Mouse (Mus musculus) ES-Bruce4 (cell line): ENCODE results near the gene Mpp2. TPM values are rescaled to one million over a fixed set of nuclear protein-coding genes. Genes with fewer than 3 reads are reported as not detected.

Source experiments
- H3K27ac ChIP-seq: 2 replicates; pipeline ENCODE4 v1.5.1; 2012; ENCODE audit warnings: low read length, inconsistent platforms; ENCODE audit not compliant: insufficient read depth
- H3K27me3 ChIP-seq: 2 replicates; pipeline ENCODE4 v1.6.1; 2012; ENCODE audit warnings: mild to moderate bottlenecking, low read length, inconsistent platforms; ENCODE audit not compliant: control insufficient read depth, poor library complexity, insufficient read depth, severe bottlenecking
- H3K36me3 ChIP-seq: 2 replicates; pipeline ENCODE4 v1.6.1; 2012; ENCODE audit warnings: inconsistent platforms, mild to moderate bottlenecking, low read length, moderate library complexity; ENCODE audit not compliant: control insufficient read depth, poor library complexity, insufficient read depth, severe bottlenecking
- H3K4me1 ChIP-seq: one replicate; pipeline ENCODE4 v1.8.1; 2011; ENCODE audit warnings: low read length; ENCODE audit not compliant: control insufficient read depth, insufficient read depth
- H3K4me3 ChIP-seq: 2 replicates; pipeline ENCODE4 v1.5.1; 2011; ENCODE audit warnings: low read depth, mild to moderate bottlenecking, low read length
- H3K9ac ChIP-seq: 2 replicates; pipeline ENCODE4 v1.6.1; 2012; ENCODE audit warnings: low read depth, mild to moderate bottlenecking, inconsistent platforms; ENCODE audit not compliant: poor library complexity, severe bottlenecking
- H3K9me3 ChIP-seq: replicated peaks from 2 replicates; pipeline ENCODE4 v1.6.1; 2012; ENCODE audit warnings: mild to moderate bottlenecking, low read length, inconsistent platforms; ENCODE audit not compliant: control insufficient read depth, poor library complexity, insufficient read depth, severe bottlenecking
- CTCF ChIP-seq: IDR thresholded peaks from one replicate; pipeline ENCODE4 v1.8.1; 2011; ENCODE audit warnings: low read depth, low read length
- EP300 ChIP-seq: IDR thresholded peaks from 2 replicates; pipeline ENCODE4 v1.6.1; 2011; ENCODE audit warnings: low read depth, low read length; ENCODE audit not compliant: insufficient read depth
- POLR2A ChIP-seq: IDR thresholded peaks from one replicate; pipeline ENCODE4 v1.8.1; 2011; ENCODE audit warnings: low read length; ENCODE audit not compliant: insufficient read depth
- polyA plus RNA-seq: library from polyadenylated mRNA; stranded (reverse); fragments of >200 nt; gene quantifications from 2 replicates; pipeline ENCODE4 v1.2.4, GENCODE M21; 2011; ENCODE audit warnings: low read depth; ENCODE audit not compliant: missing spikeins, insufficient read depth, insufficient read length

The Mpp2 gene
- polyA plus RNA-seq, 1 experiment = 3.6 TPM

DNA sequence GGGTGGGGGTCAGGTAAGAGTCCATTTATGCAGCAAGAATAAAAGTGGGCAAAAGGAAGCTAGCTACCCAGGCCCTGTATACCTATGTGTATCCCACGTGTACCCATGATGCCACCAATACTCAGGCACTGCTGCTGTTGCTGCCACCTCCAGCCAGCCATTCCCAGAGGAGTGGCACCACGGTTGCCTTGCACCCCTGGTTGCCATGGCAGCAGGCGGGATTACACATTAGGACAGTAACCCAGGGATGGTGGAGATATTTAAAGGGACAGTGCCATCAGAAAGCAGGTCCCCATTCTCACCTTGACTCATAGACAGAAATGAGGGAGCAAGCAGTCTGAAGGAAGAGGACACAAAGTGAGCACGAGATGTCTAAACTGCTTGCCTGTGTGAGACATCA is 5.1 kb downstream of the Mpp2 start:
- Histone ChIP-seq H3K36me3 (no peaks in the 10 kb centered on the region), H3K4me1 (no peaks in the 10 kb centered on the region)

DNA sequence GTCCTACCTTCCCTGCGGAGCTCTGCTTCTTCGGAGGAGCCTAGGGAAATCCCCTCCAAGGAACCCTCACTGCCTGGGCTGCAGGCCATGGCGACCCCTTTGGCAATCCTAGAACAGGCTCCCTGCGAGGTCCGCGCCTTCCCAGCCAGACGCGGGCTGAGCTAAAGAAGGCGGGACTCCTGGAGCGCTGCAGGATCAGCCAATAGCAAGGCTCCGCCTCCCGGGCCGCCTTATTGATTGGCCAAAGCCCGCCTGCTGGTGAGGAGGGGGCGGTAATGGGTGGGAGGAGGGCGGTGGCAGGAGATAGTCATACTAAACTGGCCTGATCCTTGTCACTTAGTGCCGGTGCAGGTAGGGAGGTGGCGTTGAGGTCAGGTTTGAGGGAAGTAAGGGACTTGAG is 6.0 kb downstream of the Mpp2 start:
- H3K27me3 ChIP-seq = no peaks in the 10 kb centered on the region
- H3K27ac ChIP-seq = no peak overlapping the region
- H3K36me3 ChIP-seq = no peaks in the 10 kb centered on the region
- H3K4me3 ChIP-seq = peak overlapping the region; percentile 54
- H3K9ac ChIP-seq = 0 out of 2 replicates have a peak overlapping the region, but pooled peaks have one; percentile 11
- TF ChIP-seq POLR2A = no peak
- TF ChIP-seq EP300 = no peak
- TF ChIP-seq CTCF = no peak
- no peaks in the 10 kb centered on the region for H3K4me1 ChIP-seq
- H3K9me3 ChIP-seq = no peaks in the 10 kb centered on the region

More for the DNA sequence above, 5.1 kb downstream of the Mpp2 start:
- Histone ChIP-seq H3K9me3 (no peaks in the 10 kb centered on the region), H3K27me3 (no peaks in the 10 kb centered on the region), H3K4me3 (no peak overlapping the region), H3K9ac (no peak overlapping the region), H3K27ac (no peak overlapping the region)
- TF ChIP-seq CTCF (no peak), EP300 (no peak), POLR2A (no peak)

DNA sequence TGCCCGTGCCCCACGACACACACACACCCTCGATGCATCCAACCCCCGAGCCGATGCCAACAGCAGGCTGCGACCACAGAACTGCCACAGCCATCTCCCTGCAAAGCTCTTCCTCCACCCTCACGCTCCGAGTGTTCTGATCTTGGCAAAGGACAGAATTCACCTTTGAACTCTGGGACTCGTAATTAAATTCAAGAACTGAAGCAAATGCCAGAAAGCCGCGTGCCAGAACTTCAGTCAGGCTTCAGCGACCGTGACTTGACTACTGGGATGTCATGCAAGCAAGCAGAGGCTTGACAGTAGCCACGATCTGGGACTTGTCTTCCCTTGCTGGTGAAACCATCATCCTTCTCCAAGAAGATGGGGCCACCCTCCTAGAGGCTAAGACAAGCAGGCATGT is 14.6 kb downstream of the Mpp2 start:
- Histone ChIP-seq H3K9me3 (no peaks in the 10 kb centered on the region), H3K27me3 (no peaks in the 10 kb centered on the region), H3K4me3 (no peak overlapping the region), H3K27ac (no peak overlapping the region), H3K9ac (no peak overlapping the region), H3K4me1 (peaks cover 3% of the 10 kb centered on the region), H3K36me3 (no peaks in the 10 kb centered on the region)
- TF ChIP-seq EP300 (no peak), POLR2A (no peak), CTCF (no peak)

DNA sequence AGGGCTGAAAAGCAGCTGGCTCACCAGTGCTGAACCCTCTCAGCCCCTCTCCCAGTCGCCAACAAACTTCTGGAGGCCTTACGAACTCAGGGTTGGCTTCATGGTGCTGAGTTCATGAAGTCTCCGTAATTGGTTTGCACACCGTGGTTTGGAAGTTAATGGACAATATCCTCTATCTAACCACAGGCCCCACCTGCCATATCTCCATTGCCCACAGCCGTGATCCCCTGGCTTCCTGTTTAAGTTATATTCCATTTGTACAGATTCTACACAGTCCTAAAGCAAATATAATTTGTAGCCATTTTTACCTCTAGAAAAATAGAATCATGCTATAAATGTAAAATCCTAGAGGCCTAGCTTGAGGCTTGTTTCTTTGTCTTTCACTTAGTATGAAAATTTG is 15.6 kb downstream of the Mpp2 start:
- H3K27ac ChIP-seq = no peak overlapping the region
- TF ChIP-seq EP300 (no peak), POLR2A (no peak), CTCF (no peak)
- no peaks in the 10 kb centered on the region for H3K36me3 ChIP-seq
- H3K27me3 ChIP-seq = no peaks in the 10 kb centered on the region
- H3K9ac ChIP-seq = no peak overlapping the region
- H3K9me3 ChIP-seq = no peaks in the 10 kb centered on the region
- no peak overlapping the region for H3K4me3 ChIP-seq
- peaks cover 3% of the 10 kb centered on the region for H3K4me1 ChIP-seq

DNA sequence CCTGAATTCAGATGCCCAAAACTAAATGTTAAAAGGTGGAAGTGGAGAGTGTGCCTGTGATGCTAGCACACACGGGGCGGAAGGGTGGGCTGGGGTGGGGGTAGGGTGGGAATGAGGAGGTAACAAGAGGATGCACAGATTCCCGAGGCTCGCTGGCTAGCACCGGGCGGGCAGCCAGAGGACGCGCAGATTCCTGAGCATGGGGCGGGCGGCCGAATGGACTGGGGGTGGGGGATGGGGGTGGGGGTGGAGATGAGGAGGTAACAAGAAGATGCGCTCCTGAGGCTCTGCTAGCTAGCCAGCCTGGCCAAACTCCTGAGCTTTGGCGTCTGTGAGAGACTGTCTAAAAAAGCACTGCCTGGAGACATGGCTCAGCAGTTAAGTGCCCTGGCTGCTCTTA is 17.9 kb downstream of the Mpp2 start:
- TF ChIP-seq EP300 (no peak), CTCF (no peak), POLR2A (no peak)
- Histone ChIP-seq H3K4me3 (no peak overlapping the region), H3K27ac (no peak overlapping the region), H3K9me3 (no peaks in the 10 kb centered on the region), H3K9ac (no peak overlapping the region), H3K36me3 (no peaks in the 10 kb centered on the region), H3K4me1 (peaks cover 3% of the 10 kb centered on the region), H3K27me3 (no peaks in the 10 kb centered on the region)

DNA sequence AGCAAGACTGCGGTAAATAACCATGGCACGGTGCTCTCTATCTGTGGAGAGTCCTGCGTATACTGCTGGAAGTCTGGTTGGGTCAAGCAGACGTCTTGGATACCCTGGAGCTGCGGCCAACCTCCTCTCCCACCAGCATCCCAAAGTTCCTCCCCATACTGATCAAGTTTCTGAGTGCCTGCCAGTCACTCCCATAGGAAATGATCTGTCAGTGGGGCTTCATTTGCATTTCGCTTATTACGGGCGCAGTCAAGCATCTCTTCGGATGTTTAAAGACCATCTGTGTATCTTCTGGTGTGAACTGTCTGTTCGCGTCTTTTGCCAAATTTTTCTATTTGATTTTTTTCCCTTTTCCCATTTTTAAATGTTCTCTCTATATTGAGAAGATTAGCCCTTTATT is 18.7 kb downstream of the Mpp2 start:
- Histone ChIP-seq H3K27ac (no peak overlapping the region), H3K36me3 (no peaks in the 10 kb centered on the region), H3K9me3 (no peaks in the 10 kb centered on the region), H3K27me3 (no peaks in the 10 kb centered on the region), H3K4me1 (peaks cover 3% of the 10 kb centered on the region), H3K4me3 (no peak overlapping the region), H3K9ac (no peak overlapping the region)
- TF ChIP-seq EP300 = no peak
- TF ChIP-seq POLR2A = no peak
- TF ChIP-seq CTCF = no peak
